ENCODE assay signal across 9 mouse cellular contexts in genomic region chr5:99891516-99892441, GRCm38 (mm10). TPM values are rescaled to one million over a fixed set of nuclear protein-coding genes. Genes with fewer than 3 reads are reported as not detected.
DNase-seq lines count a peak whose midpoint lies in the region; ATAC-seq and TF ChIP-seq lines count a peak whose summit lies in the region.
"Had no signal": no experiment of that assay in that cellular context is flagged by ENCODE, and none has a peak within 500 bp of the region (broad histone marks: within the 10 kb centered on the region; RNA-seq: fewer than 3 reads in every experiment).

No protein-coding gene starts in this region.

- DNase-seq in adrenal gland, adult (ENCODE audit: inconsistent age in 2 of 2, low spot score in 1 of 2), result peak; percentile 23 to 58
- DNase-seq in adrenal gland, adult 18-20 months (ENCODE audit: low spot score in 2 of 2), result no peak
- peak; percentile 54 for DNase-seq in adrenal gland, postnatal 14 days
- peak; percentile 93 for DNase-seq in hindbrain, postnatal 0 days (ENCODE audit: low spot score)
- DNase-seq in left cerebral cortex, postnatal 14 days (ENCODE audit: low spot score in 2 of 2), result peak; percentile 88 to 91
- DNase-seq in naive thymus-derived CD4-positive, alpha-beta T cell, adult 2 months (ENCODE audit: low read depth), result peak; percentile 72
- DNase-seq in thymus, postnatal 4 days, result peak; percentile 81

- intact Hi-C loops in left cerebral cortex, postnatal 14 days (cut with DNase I), result loop anchor here (2.0 to 10.0 kb wide), 4 partner anchors 287 to 689 kb away; no protein-coding TSS in a partner anchor

- WGBS in embryonic facial prominence, embryonic 12.5 days, result 55% methylated on average over 12 of the region's 12 CpGs
- WGBS in hindbrain, postnatal 0 days, result 68% methylated on average over 12 of the region's 12 CpGs

- H3K9ac ChIP-seq in embryonic facial prominence, embryonic 12.5 days, result no peak overlapping the region
- no peak overlapping the region for H3K9ac ChIP-seq in hindbrain, postnatal 0 days (replicated peaks; ENCODE audit: low read length)

- 0 out of 2 replicates have a peak, but pooled peaks have one; percentile 52 for ATAC-seq in embryonic facial prominence, embryonic 12.5 days (ENCODE audit: insufficient number of reproducible peaks, insufficient read depth, low FRiP score, low TSS enrichment)
- ATAC-seq in hindbrain, postnatal 0 days, result peak; percentile 70

- H3K4me2 ChIP-seq in embryonic facial prominence, embryonic 12.5 days (replicated peaks), result no peak overlapping the region
- H3K4me2 ChIP-seq in hindbrain, postnatal 0 days (ENCODE audit: low read depth, low read length), result no peak overlapping the region

- TF ChIP-seq CTCF in hindbrain, postnatal 0 days (IDR thresholded peaks at IDR 0.05; ENCODE audit: low read depth), result peak; percentile 93

- H3K36me3 ChIP-seq in embryonic facial prominence, embryonic 12.5 days, result no peaks in the 10 kb centered on the region
- H3K36me3 ChIP-seq in hindbrain, postnatal 0 days (ENCODE audit: insufficient read depth, low read length), result no peaks in the 10 kb centered on the region

- no peaks in the 10 kb centered on the region for H3K4me1 ChIP-seq in embryonic facial prominence, embryonic 12.5 days
- H3K4me1 ChIP-seq in hindbrain, postnatal 0 days (ENCODE audit: insufficient read depth, low read length), result no peaks in the 10 kb centered on the region

- H3K4me3 ChIP-seq in embryonic facial prominence, embryonic 12.5 days, result no peak overlapping the region
- H3K4me3 ChIP-seq in hindbrain, postnatal 0 days (ENCODE audit: low read length), result no peak overlapping the region

- H3K9me3 ChIP-seq in embryonic facial prominence, embryonic 12.5 days, result no peaks in the 10 kb centered on the region
- no peaks in the 10 kb centered on the region for H3K9me3 ChIP-seq in hindbrain, postnatal 0 days (ENCODE audit: low read length)

- no peak overlapping the region for H3K27ac ChIP-seq in embryonic facial prominence, embryonic 12.5 days
- H3K27ac ChIP-seq in hindbrain, postnatal 0 days, result no peak overlapping the region

- H3K27me3 ChIP-seq in embryonic facial prominence, embryonic 12.5 days, result no peaks in the 10 kb centered on the region
- H3K27me3 ChIP-seq in hindbrain, postnatal 0 days (ENCODE audit: insufficient read depth, low read length), result no peaks in the 10 kb centered on the region

RNA-seq across cellular contexts. Expression of gene Vamp9, which starts 14.3 kb away (rescaled TPM):
- total RNA-seq in adrenal gland, adult 18-20 months (2021), result under 1 TPM; 0.48 to 0.63 TPM
- 1.8 TPM in 1 of 2 replicates, not detected in the other for total RNA-seq in adrenal gland, postnatal 14 days (2021)
- polyA plus RNA-seq in embryonic facial prominence, embryonic 12.5 days (2016; fragmentation: Nextera tagmentation; extraction: Ambion mirVana), result 0.36 TPM in 1 of 2 replicates, not detected in the other
- 0.31 TPM in 1 of 2 replicates, not detected in the other for total RNA-seq in hindbrain, postnatal 0 days (2014; rRNA removed)
- 0.38 and 1.2 TPM in 2 replicates for polyA plus RNA-seq in hindbrain, postnatal 0 days (2015; fragmentation: Nextera tagmentation; extraction: Ambion mirVana)
- under 1 TPM in 1 of 2 experiments, not detected in 1; 0.68 TPM for total RNA-seq in left cerebral cortex, postnatal 14 days (2021)
- total RNA-seq: hematopoietic stem cell, adult 5-6 weeks had no signal

Comparison
In these comparisons a context has a peak if more than half of its experiments do, and no peak if none do; other contexts are left out.
1. DNase-seq: peak in adrenal gland, adult (2 of 2), adrenal gland, postnatal 14 days (single experiment), hindbrain, postnatal 0 days (single experiment), left cerebral cortex, postnatal 14 days (2 of 2), naive thymus-derived CD4-positive, alpha-beta T cell, adult 2 months (single experiment) and thymus, postnatal 4 days (single experiment); none in adrenal gland, adult 18-20 months (0 of 2).